Mouse (Mus musculus) left cerebral cortex, postnatal 10 days (tissue): ENCODE data around the gene Gm13277. TPM values are rescaled to one million over a fixed set of nuclear protein-coding genes. Genes with fewer than 3 reads are reported as not detected.
"Not testable (repeated sequence)": the region's sequence is repeated elsewhere in the genome, so short reads cannot be mapped to it uniquely, and the experiment has no call there.

Source experiments
- DNase-seq, 2 experiments: peaks; one replicate each; pipeline ENCODE4 v3.0.0; 2021 to 2022; ENCODE audit warnings: low spot score in 2 of 2, mixed read lengths in 1 of 2; ENCODE audit errors: extremely low spot score in 1 of 2
- intact Hi-C: fragments of 180-260 bp; cut with DNase I; formaldehyde crosslinking; loops from one replicate; pipeline ENCODE4 v1.15.1; 2025
- total RNA-seq, 2 experiments: library from RNA; stranded (reverse); gene quantifications; 2 replicates each; pipeline ENCODE4 v1.2.3; 2021

Gene Gm13277
- total RNA-seq, 2 experiments from 2014 or later: not detected

DNA sequence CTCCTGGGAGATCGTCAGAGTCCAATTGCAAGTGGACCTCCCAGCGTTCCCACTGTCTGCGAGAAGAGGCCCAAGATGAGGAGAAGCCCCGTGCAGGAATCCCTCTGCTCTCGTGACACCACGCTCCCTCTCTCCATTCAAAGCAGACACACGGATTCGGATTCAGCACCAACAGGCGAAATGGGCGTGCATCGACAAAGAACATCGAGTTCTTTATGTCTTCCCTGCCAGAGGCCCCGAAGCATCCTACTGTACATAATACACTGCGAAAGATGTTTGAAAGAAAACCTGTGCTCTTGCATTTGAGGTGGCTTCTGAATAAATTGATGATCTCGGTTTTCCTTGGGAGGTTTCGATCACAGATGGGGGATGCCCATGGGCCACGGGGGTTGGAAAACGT, 8.1 kb upstream of the Gm13277 start:
- DNase-seq, intact Hi-C loops: not testable (repeated sequence)

DNA sequence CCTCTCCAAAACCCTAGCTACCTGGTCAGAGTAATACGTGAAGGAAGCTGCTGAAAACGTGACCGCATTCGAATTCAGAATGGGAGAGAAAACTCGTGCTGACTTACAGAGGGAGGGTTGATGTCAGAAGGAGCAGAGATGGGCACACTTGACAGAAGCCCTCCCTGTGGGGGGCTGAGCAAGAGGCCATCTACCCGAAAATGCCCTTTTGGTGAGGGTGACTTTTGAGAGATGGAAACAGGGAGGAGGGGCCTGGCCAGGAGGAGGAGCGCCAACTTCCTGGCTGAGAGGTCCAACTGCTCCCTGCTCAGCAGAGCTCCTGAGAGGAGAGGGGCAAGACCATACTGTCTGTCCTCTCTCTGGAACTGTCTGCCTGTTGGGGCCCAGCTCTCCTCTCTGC, 6.6 kb upstream of the Gm13277 start, which contains the start of gene Ifnz:
Ifnz (plus strand) TSS at position 301 of the 400 bp plus-strand sequence.
- intact Hi-C loops, DNase-seq: not testable (repeated sequence)

DNA sequence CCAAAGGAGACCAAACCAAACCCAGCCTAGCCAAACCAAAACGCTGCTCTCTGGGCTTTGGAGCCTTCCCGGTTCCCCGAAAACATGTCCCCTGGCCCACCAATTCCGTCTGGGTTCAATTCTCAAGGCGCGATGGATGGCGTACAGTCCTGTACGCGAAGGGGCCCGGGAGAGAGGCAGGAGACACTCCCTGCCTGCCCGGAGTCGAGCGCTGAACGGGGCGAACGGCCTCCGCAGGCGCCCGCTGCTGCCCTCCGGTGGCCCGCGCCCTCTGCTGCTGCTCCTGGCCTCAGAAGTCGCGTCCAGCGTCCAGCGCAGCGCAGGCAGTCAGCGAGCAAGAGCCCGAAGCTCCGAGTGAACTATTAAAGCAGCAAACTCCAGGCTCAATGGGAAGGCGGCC, 6.1 kb upstream of the Gm13277 start:
- DNase-seq, intact Hi-C loops: not testable (repeated sequence)

DNA sequence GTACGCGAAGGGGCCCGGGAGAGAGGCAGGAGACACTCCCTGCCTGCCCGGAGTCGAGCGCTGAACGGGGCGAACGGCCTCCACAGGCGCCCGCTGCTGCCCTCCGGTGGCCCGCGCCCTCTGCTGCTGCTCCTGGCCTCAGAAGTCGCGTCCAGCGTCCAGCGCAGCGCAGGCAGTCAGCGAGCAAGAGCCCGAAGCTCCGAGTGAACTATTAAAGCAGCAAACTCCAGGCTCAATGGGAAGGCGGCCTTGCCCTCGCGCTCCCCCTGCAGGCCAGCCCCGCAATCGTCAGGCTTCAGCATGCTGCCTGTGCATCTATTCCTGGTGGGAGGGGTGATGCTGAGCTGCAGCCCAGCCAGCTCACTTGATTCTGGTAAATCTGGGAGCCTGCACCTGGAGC, 3.0 kb upstream of the Gm13277 start, which contains the start of gene Gm13276:
Gm13276 (plus strand) TSS at position 301 of the 400 bp plus-strand sequence.
- DNase-seq, intact Hi-C loops: not testable (repeated sequence)

DNA sequence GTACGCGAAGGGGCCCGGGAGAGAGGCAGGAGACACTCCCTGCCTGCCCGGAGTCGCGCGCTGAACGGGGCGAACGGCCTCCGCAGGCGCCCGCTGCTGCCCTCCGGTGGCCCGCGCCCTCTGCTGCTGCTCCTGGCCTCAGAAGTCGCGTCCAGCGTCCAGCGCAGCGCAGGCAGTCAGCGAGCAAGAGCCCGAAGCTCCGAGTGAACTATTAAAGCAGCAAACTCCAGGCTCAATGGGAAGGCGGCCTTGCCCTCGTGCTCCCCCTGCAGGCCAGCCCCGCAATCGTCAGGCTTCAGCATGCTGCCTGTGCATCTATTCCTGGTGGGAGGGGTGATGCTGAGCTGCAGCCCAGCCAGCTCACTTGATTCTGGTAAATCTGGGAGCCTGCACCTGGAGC, 2.8 kb downstream of the Gm13277 start, which contains the start of gene Gm13278:
Gm13278 (plus strand) TSS at position 301 of the 400 bp plus-strand sequence.
- intact Hi-C loops, DNase-seq: not testable (repeated sequence)

DNA sequence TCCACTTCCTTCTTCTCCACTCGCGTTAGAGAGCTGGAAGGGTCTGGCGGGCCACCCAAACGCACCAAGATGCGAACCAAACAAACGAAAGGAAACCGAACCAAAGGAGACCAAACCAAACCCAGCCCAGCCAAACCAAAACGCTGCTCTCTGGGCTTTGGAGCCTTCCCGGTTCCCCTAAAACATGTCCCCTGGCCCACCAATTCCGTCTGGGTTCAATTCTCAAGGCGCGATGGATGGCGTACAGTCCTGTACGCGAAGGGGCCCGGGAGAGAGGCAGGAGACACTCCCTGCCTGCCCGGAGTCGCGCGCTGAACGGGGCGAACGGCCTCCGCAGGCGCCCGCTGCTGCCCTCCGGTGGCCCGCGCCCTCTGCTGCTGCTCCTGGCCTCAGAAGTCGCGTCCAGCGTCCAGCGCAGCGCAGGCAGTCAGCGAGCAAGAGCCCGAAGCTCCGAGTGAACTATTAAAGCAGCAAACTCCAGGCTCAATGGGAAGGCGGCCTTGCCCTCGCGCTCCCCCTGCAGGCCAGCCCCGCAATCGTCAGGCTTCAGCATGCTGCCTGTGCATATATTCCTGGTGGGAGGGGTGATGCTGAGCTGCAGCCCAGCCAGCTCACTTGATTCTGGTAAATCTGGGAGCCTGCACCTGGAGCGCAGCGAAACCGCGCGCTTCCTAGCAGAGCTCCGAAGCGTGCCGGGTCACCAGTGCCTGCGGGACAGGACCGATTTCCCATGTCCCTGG, 5.7 kb downstream of the Gm13277 start, which contains the start of gene Gm13275:
Gm13275 (plus strand) TSS at position 552 of the 740 bp plus-strand sequence.
- intact Hi-C loops: not testable (repeated sequence)
- peak; percentile 38 to 44 for DNase-seq

DNA sequence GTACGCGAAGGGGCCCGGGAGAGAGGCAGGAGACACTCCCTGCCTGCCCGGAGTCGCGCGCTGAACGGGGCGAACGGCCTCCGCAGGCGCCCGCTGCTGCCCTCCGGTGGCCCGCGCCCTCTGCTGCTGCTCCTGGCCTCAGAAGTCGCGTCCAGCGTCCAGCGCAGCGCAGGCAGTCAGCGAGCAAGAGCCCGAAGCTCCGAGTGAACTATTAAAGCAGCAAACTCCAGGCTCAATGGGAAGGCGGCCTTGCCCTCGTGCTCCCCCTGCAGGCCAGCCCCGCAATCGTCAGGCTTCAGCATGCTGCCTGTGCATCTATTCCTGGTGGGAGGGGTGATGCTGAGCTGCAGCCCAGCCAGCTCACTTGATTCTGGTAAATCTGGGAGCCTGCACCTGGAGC, 8.7 kb downstream of the Gm13277 start, which contains the start of gene Gm13279:
Gm13279 (plus strand) TSS at position 301 of the 400 bp plus-strand sequence.
- DNase-seq: not testable (repeated sequence)

DNA sequence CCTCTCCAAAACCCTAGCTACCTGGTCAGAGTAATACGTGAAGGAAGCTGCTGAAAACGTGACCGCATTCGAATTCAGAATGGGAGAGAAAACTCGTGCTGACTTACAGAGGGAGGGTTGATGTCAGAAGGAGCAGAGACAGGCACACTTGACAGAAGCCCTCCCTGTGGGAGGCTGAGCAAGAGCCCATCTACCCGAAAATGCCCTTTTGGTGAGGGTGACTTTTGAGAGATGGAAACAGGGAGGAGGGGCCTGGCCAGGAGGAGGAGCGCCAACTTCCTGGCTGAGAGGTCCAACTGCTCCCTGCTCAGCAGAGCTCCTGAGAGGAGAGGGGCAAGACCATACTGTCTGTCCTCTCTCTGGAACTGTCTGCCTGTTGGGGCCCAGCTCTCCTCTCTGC, 10.9 kb downstream of the Gm13277 start, which contains the start of gene Gm13285:
Gm13285 (plus strand) TSS at position 301 of the 400 bp plus-strand sequence.
- intact Hi-C loops: not testable (repeated sequence)

More for the DNA sequence above, 8.7 kb downstream of the Gm13277 start, which contains the start of gene Gm13279:
- intact Hi-C loops: not testable (repeated sequence)

DNA sequence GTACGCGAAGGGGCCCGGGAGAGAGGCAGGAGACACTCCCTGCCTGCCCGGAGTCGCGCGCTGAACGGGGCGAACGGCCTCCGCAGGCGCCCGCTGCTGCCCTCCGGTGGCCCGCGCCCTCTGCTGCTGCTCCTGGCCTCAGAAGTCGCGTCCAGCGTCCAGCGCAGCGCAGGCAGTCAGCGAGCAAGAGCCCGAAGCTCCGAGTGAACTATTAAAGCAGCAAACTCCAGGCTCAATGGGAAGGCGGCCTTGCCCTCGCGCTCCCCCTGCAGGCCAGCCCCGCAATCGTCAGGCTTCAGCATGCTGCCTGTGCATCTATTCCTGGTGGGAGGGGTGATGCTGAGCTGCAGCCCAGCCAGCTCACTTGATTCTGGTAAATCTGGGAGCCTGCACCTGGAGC, 14.5 kb downstream of the Gm13277 start, which contains the start of gene Gm13287:
Gm13287 (plus strand) TSS at position 301 of the 400 bp plus-strand sequence.
- DNase-seq, intact Hi-C loops: not testable (repeated sequence)

More for the DNA sequence above, 10.9 kb downstream of the Gm13277 start, which contains the start of gene Gm13285:
- DNase-seq: not testable (repeated sequence)

DNA sequence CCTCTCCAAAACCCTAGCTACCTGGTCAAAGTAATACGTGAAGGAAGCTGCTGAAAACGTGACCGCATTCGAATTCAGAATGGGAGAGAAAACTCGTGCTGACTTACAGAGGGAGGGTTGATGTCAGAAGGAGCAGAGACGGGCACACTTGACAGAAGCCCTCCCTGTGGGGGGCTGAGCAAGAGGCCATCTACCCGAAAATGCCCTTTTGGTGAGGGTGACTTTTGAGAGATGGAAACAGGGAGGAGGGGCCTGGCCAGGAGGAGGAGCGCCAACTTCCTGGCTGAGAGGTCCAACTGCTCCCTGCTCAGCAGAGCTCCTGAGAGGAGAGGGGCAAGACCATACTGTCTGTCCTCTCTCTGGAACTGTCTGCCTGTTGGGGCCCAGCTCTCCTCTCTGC, 16.8 kb downstream of the Gm13277 start, which contains the start of gene Gm13288:
Gm13288 (plus strand) TSS at position 301 of the 400 bp plus-strand sequence.
- DNase-seq, intact Hi-C loops: not testable (repeated sequence)

DNA sequence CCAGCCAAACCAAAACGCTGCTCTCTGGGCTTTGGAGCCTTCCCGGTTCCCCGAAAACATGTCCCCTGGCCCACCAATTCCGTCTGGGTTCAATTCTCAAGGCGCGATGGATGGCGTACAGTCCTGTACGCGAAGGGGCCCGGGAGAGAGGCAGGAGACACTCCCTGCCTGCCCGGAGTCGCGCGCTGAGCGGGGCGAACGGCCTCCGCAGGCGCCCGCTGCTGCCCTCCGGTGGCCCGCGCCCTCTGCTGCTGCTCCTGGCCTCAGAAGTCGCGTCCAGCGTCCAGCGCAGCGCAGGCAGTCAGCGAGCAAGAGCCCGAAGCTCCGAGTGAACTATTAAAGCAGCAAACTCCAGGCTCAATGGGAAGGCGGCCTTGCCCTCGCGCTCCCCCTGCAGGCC, 17.3 kb downstream of the Gm13277 start:
- intact Hi-C loops: not testable (repeated sequence)
- peak in 1 of 2 experiments; percentile 30 for DNase-seq

DNA sequence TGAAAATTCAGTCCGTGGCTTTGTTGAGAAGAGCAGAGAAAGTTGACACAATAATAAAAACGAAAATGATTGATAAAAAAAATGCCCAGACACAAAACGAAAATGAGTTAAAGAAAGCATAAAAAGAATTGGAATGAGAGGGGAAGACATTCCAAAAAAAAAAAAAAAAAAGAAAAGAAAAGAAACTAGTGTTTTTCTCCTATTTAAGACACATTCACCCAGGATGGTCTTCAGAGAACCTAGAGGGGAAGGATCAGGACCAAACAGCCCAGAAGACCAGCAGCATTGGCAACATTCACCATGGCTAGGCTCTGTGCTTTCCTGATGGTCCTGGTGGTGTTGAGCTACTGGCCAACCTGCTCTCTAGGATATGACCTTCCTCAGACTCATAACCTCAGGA, 27.5 kb downstream of the Gm13277 start, which contains the start of gene Ifna7:
Ifna7 (plus strand) TSS at position 301 of the 400 bp plus-strand sequence.
- no peak for DNase-seq
- intact Hi-C loops: no loop called here

DNA sequence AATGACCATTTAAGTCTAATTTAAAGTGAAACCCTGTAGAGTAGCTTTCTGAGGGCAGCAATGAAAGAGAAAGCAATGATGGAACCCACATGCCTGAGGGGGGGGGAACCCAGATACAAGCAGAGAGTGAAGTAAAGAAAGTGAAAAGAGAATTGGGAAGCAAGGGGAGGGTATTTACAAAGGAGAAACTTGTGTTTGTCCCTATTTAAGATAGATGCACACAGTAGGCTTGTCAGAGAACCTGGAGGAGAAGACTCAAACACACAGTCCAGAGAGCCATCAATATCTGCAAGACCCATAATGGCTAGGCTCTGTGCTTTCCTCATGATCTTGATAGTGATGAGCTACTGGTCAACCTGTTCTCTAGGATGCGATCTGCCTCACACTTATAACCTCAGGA, 31.2 kb downstream of the Gm13277 start, which contains the start of gene Ifna11:
Ifna11 (plus strand) TSS at position 301 of the 400 bp plus-strand sequence.
- no peak for DNase-seq
- intact Hi-C loops: loop anchor here (10.0 kb wide), 1 partner anchor 135 kb away; the partner anchor contains the start of gene Ifna2

DNA sequence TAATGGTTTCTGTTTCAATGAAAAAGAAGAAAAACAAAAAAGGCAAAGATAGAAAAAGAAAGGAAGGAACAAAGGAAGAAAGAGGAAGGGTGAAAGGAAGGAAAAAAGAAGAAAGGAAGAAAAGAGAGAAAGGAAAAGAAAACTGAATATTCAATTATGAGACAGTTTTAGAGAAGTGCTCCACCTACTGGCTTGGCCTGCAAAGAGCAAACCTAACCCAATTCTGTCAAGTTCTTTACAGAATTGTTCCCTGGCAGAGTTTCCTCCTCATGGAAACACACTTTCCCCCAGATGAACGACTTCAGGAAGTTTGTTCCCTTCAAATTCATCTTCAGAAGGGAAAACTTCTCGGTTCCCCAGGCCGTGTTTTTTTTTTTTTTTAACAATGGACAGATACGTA, 34.6 kb downstream of the Gm13277 start:
- peak in 1 of 2 experiments; percentile 17 for DNase-seq
- intact Hi-C loops: loop anchor here (10.0 kb wide), 1 partner anchor 138 kb away; the partner anchor contains the start of gene Ifna2

DNA sequence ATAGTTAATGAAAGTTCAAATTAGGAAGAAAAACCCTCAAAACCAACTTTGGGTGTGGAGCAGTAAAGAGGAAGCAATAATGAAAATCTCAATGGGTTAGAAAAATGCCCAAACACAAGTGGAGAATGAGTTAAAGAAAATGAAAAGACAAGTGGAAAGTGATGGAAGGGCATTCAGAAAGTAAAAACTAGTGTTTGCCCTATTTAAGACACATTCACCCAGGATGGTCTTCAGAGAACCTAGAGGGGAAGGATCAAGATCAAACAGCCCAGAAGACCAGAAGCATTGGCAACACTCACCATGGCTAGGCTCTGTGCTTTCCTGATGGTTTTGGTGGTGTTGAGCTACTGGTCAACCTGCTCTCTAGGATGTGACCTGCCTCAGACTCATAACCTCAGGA, 38.7 kb downstream of the Gm13277 start, which contains the start of gene Ifna6:
Ifna6 (plus strand) TSS at position 301 of the 400 bp plus-strand sequence.
- intact Hi-C loops: loop anchor here (10.0 kb wide), 1 partner anchor 142 kb away; the partner anchor contains the start of gene Ifna2
- not testable (repeated sequence) for DNase-seq

DNA sequence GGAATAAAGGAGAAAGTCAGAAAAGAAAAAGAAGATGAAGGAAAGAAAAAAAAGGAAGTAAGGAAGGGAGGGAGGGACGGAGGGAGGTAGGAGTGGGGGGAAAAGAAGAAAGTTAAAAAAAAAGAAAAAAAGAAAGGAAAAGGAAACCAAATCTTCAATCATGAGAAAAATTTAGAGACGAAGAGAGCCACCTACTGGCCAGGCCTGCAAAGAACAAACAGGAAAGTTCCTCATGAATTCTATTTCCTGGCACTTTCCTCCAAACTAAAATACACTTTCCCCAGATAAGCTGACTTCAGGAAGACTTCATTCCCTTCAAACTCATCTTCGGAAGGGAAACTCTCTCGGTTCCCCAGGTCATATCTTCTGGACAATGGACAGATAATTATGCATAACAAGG, 42.1 kb downstream of the Gm13277 start:
- DNase-seq: peak; percentile 11 to 26
- intact Hi-C loops: no loop called here

DNA sequence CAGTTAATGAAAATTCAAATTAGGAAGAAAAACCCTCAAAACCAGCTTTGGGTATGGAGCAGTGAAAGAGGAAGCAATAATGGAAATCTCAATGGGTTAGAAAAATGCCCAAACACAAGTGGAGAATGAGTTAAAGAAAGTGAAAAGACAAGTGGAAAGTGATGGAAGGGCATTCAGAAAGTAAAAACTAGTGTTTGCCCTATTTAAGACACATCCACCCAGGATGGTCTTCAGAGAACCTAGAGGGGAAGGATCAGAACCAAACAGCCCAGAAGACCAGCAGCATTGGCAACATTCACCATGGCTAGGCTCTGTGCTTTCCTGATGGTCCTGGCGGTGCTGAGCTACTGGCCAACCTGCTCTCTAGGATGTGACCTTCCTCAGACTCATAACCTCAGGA, 46.8 kb downstream of the Gm13277 start, which contains the start of gene Ifna5:
Ifna5 (plus strand) TSS at position 301 of the 400 bp plus-strand sequence.
- intact Hi-C loops: not testable (repeated sequence)

More for the DNA sequence above, 46.8 kb downstream of the Gm13277 start, which contains the start of gene Ifna5:
- not testable (repeated sequence) for DNase-seq
